Mouse (Mus musculus): ENCODE data around the gene Nfu1. TPM values are rescaled to one million over a fixed set of nuclear protein-coding genes. Genes with fewer than 3 reads are reported as not detected.
"Not testable (repeated sequence)": the region's sequence is repeated elsewhere in the genome, so short reads cannot be mapped to it uniquely, and the experiment has no call there.

The Nfu1 gene
- total RNA-seq, 2 experiments from 2014 or later = 15.8 to 18.8 TPM

- peak; percentile 68 for ATAC-seq (replicated peaks; ENCODE audit: low FRiP score, poor library complexity, severe bottlenecking)
Observed at GRCm38 (mm10) chr6:87016916-87017315, 7.9 kb downstream of the Nfu1 start.

DNA sequence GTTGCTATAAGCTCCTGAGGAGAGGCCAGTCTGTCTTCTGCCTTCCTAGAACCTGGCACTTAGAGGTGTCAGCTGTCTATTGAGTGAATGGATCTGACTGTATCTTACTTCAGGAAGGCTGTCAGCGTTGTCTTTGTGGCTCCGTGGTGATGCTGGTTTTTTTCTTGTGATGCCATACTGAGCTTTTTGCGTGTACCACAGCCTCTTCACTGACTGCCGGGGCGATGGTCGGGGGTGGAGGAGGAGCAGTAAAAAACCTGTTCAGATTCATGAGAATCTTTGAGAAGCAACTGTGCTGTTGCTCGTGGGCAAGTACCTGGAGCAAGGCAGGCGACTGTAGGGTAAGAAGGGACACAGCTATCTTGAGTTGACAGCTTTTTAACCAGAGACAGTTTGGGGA lies 9.8 kb downstream of the Nfu1 start:
- no peak for ATAC-seq (replicated peaks; ENCODE audit: low FRiP score, poor library complexity, severe bottlenecking)

- ATAC-seq (replicated peaks; ENCODE audit: low FRiP score, poor library complexity, severe bottlenecking) = no peak
Observed at GRCm38 (mm10) chr6:87021791-87022190, 12.8 kb downstream of the Nfu1 start.

DNA sequence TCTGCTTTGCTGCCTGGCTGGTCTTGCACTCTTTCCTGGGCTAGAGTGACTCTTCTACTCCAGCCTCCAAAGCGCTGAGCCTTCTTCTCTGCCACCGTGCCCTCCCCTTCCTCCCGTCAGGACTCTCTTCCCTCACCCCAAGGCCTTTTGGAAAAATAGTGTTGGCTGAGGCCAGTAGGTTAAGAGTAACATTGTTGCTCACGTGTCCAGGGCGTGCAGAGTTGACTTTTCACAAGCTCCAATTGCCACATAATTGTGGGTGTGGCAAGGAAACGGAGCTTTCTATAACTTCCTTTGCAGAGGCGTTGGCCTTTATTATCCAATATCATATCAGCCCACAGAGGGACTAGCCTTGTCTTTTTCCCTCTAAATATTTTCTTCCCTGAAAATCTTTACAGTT lies 17.9 kb downstream of the Nfu1 start:
- no peak for ATAC-seq (replicated peaks; ENCODE audit: low FRiP score, poor library complexity, severe bottlenecking)

- no peak for ATAC-seq (replicated peaks; ENCODE audit: low FRiP score, poor library complexity, severe bottlenecking)
Observed at GRCm38 (mm10) chr6:87028881-87029280, 19.8 kb downstream of the Nfu1 start.

DNA sequence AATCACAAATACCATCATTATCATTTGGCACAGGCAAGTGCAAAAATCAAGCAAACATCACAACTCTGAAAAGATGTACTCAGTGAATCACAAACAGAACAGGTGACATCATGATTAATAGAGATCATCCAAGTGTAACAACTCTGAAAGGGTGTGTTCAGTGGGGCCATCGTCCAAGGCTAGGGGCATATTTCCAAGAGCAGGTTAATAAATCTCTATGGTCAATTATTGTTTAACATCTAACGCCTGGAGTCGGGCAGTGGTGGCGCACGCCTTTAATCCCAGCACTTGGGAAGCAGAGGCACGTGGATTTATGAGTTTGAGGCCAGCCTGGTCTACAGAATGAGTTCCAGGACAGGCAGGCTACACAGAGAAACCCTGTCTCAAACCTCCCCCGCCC lies 22.3 kb downstream of the Nfu1 start:
- not testable (repeated sequence) for ATAC-seq (replicated peaks; ENCODE audit: low FRiP score, poor library complexity, severe bottlenecking)

DNA sequence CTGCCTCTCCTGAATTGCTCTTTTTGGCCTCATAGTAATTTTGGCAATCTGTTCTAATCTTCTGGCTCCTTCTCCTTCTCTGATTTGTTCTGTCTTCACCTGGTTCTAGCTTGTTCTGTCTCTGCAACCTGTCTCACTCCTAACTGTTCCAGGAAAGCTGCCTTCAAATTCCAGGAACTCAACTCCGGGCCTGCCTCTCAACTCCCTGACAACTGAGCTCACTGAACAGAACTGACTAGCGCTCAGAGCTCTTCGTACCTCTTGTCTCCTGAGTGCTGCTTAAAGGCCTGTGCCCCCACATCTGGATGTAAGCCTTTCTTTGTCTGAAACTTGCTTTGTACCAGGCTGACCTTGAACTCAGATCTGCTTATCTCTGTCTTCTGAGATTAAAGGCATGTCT lies 23.4 kb downstream of the Nfu1 start:
- ATAC-seq (replicated peaks; ENCODE audit: low FRiP score, poor library complexity, severe bottlenecking) = no peak

- no peak for ATAC-seq (replicated peaks; ENCODE audit: low FRiP score, poor library complexity, severe bottlenecking)
Observed at GRCm38 (mm10) chr6:87034395-87034794, 25.4 kb downstream of the Nfu1 start.

- ATAC-seq (replicated peaks; ENCODE audit: low FRiP score, poor library complexity, severe bottlenecking) = no peak
Observed at GRCm38 (mm10) chr6:87037826-87038620, 29.0 kb downstream of the Nfu1 start.

DNA sequence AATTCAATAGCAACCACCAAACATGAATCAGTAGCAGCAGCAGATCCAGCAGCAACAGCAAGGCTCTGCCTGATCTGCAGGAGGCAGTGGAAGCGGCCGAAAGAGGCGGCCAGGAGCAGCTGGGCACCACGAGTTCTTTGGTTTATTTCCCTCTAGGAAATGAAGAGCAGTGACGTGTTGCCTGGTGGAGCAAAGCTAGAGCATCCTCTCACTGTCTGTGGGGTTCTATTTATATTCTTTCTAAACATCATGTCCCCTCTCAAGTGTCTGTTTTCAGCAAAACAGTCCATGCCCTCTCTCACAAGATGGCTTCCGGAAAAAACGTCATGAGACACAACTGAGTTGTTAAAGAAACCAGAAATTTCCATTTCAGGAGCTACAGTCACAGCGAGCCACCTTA lies 30.1 kb downstream of the Nfu1 start:
- no peak for ATAC-seq (replicated peaks; ENCODE audit: low FRiP score, poor library complexity, severe bottlenecking)

- ATAC-seq (replicated peaks; ENCODE audit: low FRiP score, poor library complexity, severe bottlenecking) = no peak
Observed at GRCm38 (mm10) chr6:87040971-87041370, 31.9 kb downstream of the Nfu1 start.

- ATAC-seq (replicated peaks; ENCODE audit: low FRiP score, poor library complexity, severe bottlenecking) = no peak
Observed at GRCm38 (mm10) chr6:87041431-87041830, 32.4 kb downstream of the Nfu1 start.

- ATAC-seq (replicated peaks; ENCODE audit: low FRiP score, poor library complexity, severe bottlenecking) = no peak; the same call in 1 of the 2 replicates
Observed at GRCm38 (mm10) chr6:87042004-87042336, 32.9 kb downstream of the Nfu1 start.

- peak; percentile 90 for ATAC-seq (replicated peaks; ENCODE audit: low FRiP score, poor library complexity, severe bottlenecking)
Observed at GRCm38 (mm10) chr6:87042337-87043130, 33.5 kb downstream of the Nfu1 start, which contains the start of gene Gfpt1. Gene Gfpt1, plus strand, starts transcription at chr6:87042846.

DNA sequence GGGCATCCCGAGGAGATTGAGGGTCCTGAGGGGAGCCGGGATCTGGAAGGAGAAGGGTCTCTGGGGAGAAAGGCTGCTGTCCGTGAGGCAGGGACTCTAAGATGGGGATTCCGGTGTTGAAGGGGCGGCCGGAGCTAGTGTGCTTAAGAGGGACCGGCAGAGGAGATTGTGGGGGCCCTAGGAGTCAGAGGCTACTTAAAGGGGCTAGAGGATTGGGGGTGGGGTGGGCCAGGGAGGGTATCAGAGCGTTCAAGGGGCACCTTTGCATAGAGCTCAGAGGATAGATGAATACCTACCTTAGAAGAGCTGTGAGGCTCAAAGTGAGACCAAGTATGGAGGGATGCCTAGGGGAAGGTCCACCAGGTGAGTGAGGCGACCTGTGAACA lies 34.1 kb downstream of the Nfu1 start:
- peak; percentile 16; the same call in 1 of the 2 replicates for ATAC-seq (replicated peaks; ENCODE audit: low FRiP score, poor library complexity, severe bottlenecking)

GRCm38 (mm10) chr6:87044895-87045294 lies 35.9 kb downstream of the Nfu1 start:
- ATAC-seq (replicated peaks; ENCODE audit: low FRiP score, poor library complexity, severe bottlenecking) = no peak

- ATAC-seq (replicated peaks; ENCODE audit: low FRiP score, poor library complexity, severe bottlenecking) = no peak
Observed at GRCm38 (mm10) chr6:87045507-87045906, 36.5 kb downstream of the Nfu1 start.

- not testable (repeated sequence) for ATAC-seq (replicated peaks; ENCODE audit: low FRiP score, poor library complexity, severe bottlenecking)
Observed at GRCm38 (mm10) chr6:87048712-87049111, 39.7 kb downstream of the Nfu1 start.

DNA sequence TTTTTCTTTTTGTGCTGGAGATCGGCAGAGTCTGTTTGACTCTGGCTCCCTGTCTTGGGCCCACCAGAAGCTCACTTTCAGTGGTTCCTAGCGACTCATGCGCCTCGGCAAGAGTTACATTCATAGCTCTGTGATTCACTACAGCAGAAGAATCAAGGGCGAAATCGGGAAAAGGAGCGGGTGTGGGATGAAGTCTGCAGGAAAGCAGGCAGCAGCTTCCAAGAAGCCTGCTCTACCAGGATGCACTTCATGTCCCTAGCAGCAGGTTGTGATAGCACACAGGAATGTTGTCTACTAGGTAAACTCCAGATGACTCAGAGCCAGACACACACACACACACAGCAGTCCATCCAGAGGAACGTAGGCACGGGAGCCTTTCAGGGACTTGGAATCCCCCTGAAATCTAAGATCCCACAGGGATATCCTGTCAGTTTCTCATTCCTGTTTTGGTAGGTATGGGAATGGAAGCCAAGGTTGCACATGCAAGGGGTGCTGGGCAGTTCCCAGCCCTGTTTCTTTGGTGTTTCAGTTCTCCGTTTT lies 42.9 kb downstream of the Nfu1 start:
- ATAC-seq (replicated peaks; ENCODE audit: low FRiP score, poor library complexity, severe bottlenecking) = no peak

GRCm38 (mm10) chr6:87054193-87054592 lies 45.2 kb downstream of the Nfu1 start:
- ATAC-seq (replicated peaks; ENCODE audit: low FRiP score, poor library complexity, severe bottlenecking) = no peak

- ATAC-seq (replicated peaks; ENCODE audit: low FRiP score, poor library complexity, severe bottlenecking) = no peak
Observed at GRCm38 (mm10) chr6:87059754-87060153, 50.7 kb downstream of the Nfu1 start.

Measured in erythroblast, adult 5-6 weeks (primary cell).